Mouse (Mus musculus) thymus, postnatal 0 days (tissue): ENCODE measurements around the gene Rhbg. TPM values are rescaled to one million over a fixed set of nuclear protein-coding genes. Genes with fewer than 3 reads are reported as not detected.

ENCODE experiments used
- DNase-seq: peaks from one replicate; pipeline ENCODE4 v3.0.0-alpha.2; 2015; ENCODE audit warnings: low spot score
- polyA plus RNA-seq: library from polyadenylated mRNA; unstranded; fragments of >200 nt; fragmentation: Nextera tagmentation; extraction: Ambion mirVana; gene quantifications from 2 replicates; pipeline ENCODE4 v1.2.1, GENCODE M21; 2015

The Rhbg gene
- polyA plus RNA-seq, 1 experiment from 2014 or later, result 0.66 TPM

GRCm38 (mm10) chr3:88208226-88208720 lies 46.2 kb downstream of the Rhbg start:
- no peak for DNase-seq

GRCm38 (mm10) chr3:88207451-88208100 lies 46.9 kb downstream of the Rhbg start:
- DNase-seq, result no peak

GRCm38 (mm10) chr3:88206901-88207371 lies 47.6 kb downstream of the Rhbg start:
- no peak for DNase-seq

GRCm38 (mm10) chr3:88206500-88206899 lies 48.0 kb downstream of the Rhbg start:
- no peak for DNase-seq

GRCm38 (mm10) chr3:88205563-88206491 lies 48.7 kb downstream of the Rhbg start:
- DNase-seq, result no peak

GRCm38 (mm10) chr3:88205176-88205562 lies 49.3 kb downstream of the Rhbg start:
- DNase-seq, result no peak

- no peak for DNase-seq
Measured at GRCm38 (mm10) chr3:88204751-88205150, 49.8 kb downstream of the Rhbg start.

- no peak for DNase-seq
Measured at GRCm38 (mm10) chr3:88203999-88204700, 50.4 kb downstream of the Rhbg start.

GRCm38 (mm10) chr3:88203456-88203855 lies 51.1 kb downstream of the Rhbg start:
- DNase-seq, result no peak

- DNase-seq, result no peak
Measured at GRCm38 (mm10) chr3:88202986-88203385, 51.5 kb downstream of the Rhbg start.

- no peak for DNase-seq
Measured at GRCm38 (mm10) chr3:88201640-88202039, 52.9 kb downstream of the Rhbg start.

GRCm38 (mm10) chr3:88200972-88201330 lies 53.6 kb downstream of the Rhbg start:
- peak; percentile 49 for DNase-seq

GRCm38 (mm10) chr3:88200161-88200971 lies 54.1 kb downstream of the Rhbg start:
- no peak for DNase-seq

GRCm38 (mm10) chr3:88199541-88200110 lies 54.9 kb downstream of the Rhbg start:
- DNase-seq, result no peak

GRCm38 (mm10) chr3:88198505-88199020 lies 55.9 kb downstream of the Rhbg start:
- no peak for DNase-seq

GRCm38 (mm10) chr3:88197741-88198504 lies 56.6 kb downstream of the Rhbg start:
- no peak for DNase-seq
